Mouse (Mus musculus) kidney, embryonic 15.5 days (tissue): ENCODE data around the gene Pfn1. TPM values are rescaled to one million over a fixed set of nuclear protein-coding genes. Genes with fewer than 3 reads are reported as not detected.

Experiments used
- ATAC-seq: fragments of 200-750 bp; cut with Nextera tagmentation; replicated peaks from 2 replicates; pipeline ENCODE4 v1.8.0; 2017; ENCODE audit warnings: moderate TSS enrichment; ENCODE audit not compliant: low FRiP score
- H3K27ac ChIP-seq: fragments of 300-500 bp; sonication (generic); 2 replicates; pipeline ENCODE4 v1.5.1; 2015; ENCODE audit warnings: mild to moderate bottlenecking, inconsistent platforms
- H3K27me3 ChIP-seq: fragments of 300-500 bp; sonication (generic); 2 replicates; pipeline ENCODE4 v1.6.1; 2015; ENCODE audit warnings: inconsistent platforms
- H3K36me3 ChIP-seq: fragments of 300-500 bp; sonication (generic); 2 replicates; pipeline ENCODE4 v1.6.1; 2015; ENCODE audit warnings: inconsistent platforms
- H3K4me1 ChIP-seq: fragments of 300-500 bp; sonication (generic); 2 replicates; pipeline ENCODE4 v1.6.1; 2015; ENCODE audit warnings: inconsistent platforms
- H3K4me2 ChIP-seq: fragments of 300-500 bp; sonication (generic); 2 replicates; pipeline ENCODE4 v1.6.1; 2015; ENCODE audit warnings: moderate library complexity, mild to moderate bottlenecking, inconsistent platforms
- H3K4me3 ChIP-seq: fragments of 300-500 bp; sonication (generic); replicated peaks from 2 replicates; pipeline ENCODE4 v1.5.1; 2015; ENCODE audit warnings: mild to moderate bottlenecking, inconsistent platforms
- H3K9ac ChIP-seq: fragments of 300-500 bp; sonication (generic); 2 replicates; pipeline ENCODE4 v1.6.1; 2015; ENCODE audit warnings: mild to moderate bottlenecking, inconsistent platforms
- H3K9me3 ChIP-seq: fragments of 300-500 bp; sonication (generic); replicated peaks from 2 replicates; pipeline ENCODE4 v1.6.1; 2016; ENCODE audit warnings: inconsistent platforms
- WGBS: fragments of 180-500 bp; shearing (Covaris S2); methylation state at CpG from one replicate; pipeline ENCODE4 v1.1.7; 2015; ENCODE audit warnings: mixed read lengths; 5-methylcytosine and 5-hydroxymethylcytosine counted together
- polyA plus RNA-seq: library from polyadenylated mRNA; unstranded; fragments of >200 nt; fragmentation: Nextera tagmentation; extraction: Ambion mirVana; gene quantifications from 2 replicates; pipeline ENCODE4 v1.2.1, GENCODE M21; 2015

The Pfn1 gene
- polyA plus RNA-seq, 1 experiment from 2014 or later = 2,031 TPM

- Histone ChIP-seq H3K4me1 (0 out of 2 replicates have a peak, but pooled peaks cover 6% of the 10 kb centered on the region), H3K27me3 (no peaks in the 10 kb centered on the region), H3K9me3 (no peaks in the 10 kb centered on the region), H3K9ac (no peak overlapping the region), H3K4me2 (no peak overlapping the region), H3K36me3 (no peaks in the 10 kb centered on the region), H3K4me3 (no peak overlapping the region), H3K27ac (no peak overlapping the region)
- ATAC-seq = no peak
- WGBS = 81% methylated on average over 10 of the region's 10 CpGs
Observed at GRCm38 (mm10) chr11:70623053-70623742, 31.2 kb downstream of the Pfn1 start.

DNA sequence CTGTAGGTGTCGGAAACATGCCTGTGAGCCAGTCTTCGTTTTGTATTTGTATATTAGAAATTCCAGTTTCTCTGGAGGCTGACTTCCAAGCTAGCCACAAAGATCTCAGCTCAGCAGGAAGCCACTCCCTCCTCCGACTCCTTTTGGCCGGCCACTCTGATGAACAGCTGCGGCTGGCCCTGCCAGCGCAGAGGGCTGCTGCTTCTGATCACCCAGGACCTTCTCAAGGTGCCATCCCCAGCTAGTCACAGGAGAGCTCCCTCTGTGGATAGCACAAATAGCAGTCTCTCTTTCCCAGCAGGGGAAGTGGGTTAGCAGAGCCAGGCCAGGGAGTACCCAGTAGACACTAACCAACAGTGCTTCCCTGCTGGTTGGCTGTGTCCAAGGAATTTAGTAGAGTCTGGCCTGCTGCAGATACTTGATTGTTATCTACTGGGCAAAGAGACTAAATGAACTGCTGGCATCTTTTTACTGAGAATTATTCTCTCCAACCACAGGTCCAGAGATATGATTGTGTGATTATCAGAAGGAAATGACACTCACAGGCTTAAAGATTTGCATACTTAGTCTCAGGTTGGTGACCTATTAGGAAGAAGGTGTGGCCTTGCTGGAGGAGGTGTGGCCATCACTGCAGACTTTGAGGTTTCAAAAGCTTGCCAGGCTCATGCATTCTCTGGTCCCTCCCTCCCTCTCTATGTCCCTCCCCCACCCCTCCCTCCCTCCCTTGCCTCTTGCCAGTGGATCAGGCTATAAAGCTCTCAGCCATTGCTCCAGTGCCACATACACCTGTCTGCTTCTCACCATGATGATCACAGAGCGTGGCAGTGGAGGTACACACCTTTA, 32.3 kb downstream of the Pfn1 start:
- 35% methylated on average over 7 of the region's 7 CpGs for WGBS
- H3K27me3 ChIP-seq = no peaks in the 10 kb centered on the region
- no peaks in the 10 kb centered on the region for H3K9me3 ChIP-seq
- H3K4me1 ChIP-seq = 0 out of 2 replicates have a peak, but pooled peaks cover 6% of the 10 kb centered on the region
- H3K4me3 ChIP-seq = no peak overlapping the region
- no peaks in the 10 kb centered on the region for H3K36me3 ChIP-seq
- H3K27ac ChIP-seq = no peak overlapping the region
- no peak overlapping the region for H3K9ac ChIP-seq
- no peak for ATAC-seq
- no peak overlapping the region for H3K4me2 ChIP-seq

DNA sequence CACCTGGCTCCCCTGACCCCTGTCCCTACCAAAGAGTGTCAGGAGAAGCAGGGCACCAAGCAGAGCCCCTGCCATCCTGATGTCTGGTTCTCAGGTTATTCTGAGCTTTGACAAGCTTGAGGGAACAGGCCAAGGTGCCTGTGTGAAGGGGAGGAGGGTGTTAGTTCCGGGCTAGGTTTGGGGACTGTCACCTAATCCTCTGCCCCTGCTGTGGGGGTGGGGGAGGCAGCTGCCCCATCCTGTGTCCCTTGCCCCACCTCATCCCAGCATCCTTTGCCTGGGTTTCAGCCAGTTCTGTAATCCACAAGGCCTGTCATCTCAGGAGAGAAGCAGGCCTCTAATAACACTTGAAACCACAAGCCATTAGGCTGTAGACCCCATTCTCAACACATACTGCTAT, 35.3 kb downstream of the Pfn1 start, which contains the start of gene Chrne:
Gene Chrne, minus strand, starts transcription at position 116 of the 400 bp plus-strand sequence.
- no peak for ATAC-seq

GRCm38 (mm10) chr11:70615516-70616093, 38.8 kb downstream of the Pfn1 start, which contains the start of gene 4930544D05Rik:
TSS of gene 4930544D05Rik (plus strand) at chr11:70615848.
- H3K36me3 ChIP-seq = peaks cover 28% of the 10 kb centered on the region
- peak within 1 kb of the TSS; percentile 75 for H3K4me2 ChIP-seq
- H3K27me3 ChIP-seq = no peaks in the 10 kb centered on the region
- H3K4me3 ChIP-seq = peak within 1 kb of the TSS; percentile 44
- H3K9me3 ChIP-seq = no peaks in the 10 kb centered on the region
- peaks cover 20% of the 10 kb centered on the region for H3K4me1 ChIP-seq
- H3K27ac ChIP-seq = peak within 1 kb of the TSS; percentile 46
- WGBS = 17% methylated on average over 21 of the region's 21 CpGs
- H3K9ac ChIP-seq = peak within 1 kb of the TSS; percentile 48
- ATAC-seq = 0 out of 2 replicates have a peak, but pooled peaks have one; percentile 1

More for the DNA sequence above, 35.3 kb downstream of the Pfn1 start, which contains the start of gene Chrne:
- H3K27ac ChIP-seq = no peak within 1 kb of the TSS
- H3K27me3 ChIP-seq = no peaks in the 10 kb centered on the region
- H3K9me3 ChIP-seq = no peaks in the 10 kb centered on the region
- 45% methylated on average over 1 of the region's 1 CpGs for WGBS
- H3K4me1 ChIP-seq = peaks cover 26% of the 10 kb centered on the region
- H3K36me3 ChIP-seq = no peaks in the 10 kb centered on the region
- H3K4me2 ChIP-seq = no peak within 1 kb of the TSS
- no peak within 1 kb of the TSS for H3K9ac ChIP-seq
- no peak within 1 kb of the TSS for H3K4me3 ChIP-seq

- no peaks in the 10 kb centered on the region for H3K9me3 ChIP-seq
- peaks cover 33% of the 10 kb centered on the region for H3K36me3 ChIP-seq
- peak overlapping the region; percentile 44 for H3K4me3 ChIP-seq
- H3K27ac ChIP-seq = peak overlapping the region; percentile 46
- H3K9ac ChIP-seq = peak overlapping the region; percentile 48
- under 1% methylated on average over 17 of the region's 17 CpGs for WGBS
- H3K27me3 ChIP-seq = no peaks in the 10 kb centered on the region
- ATAC-seq = peak; percentile 86
- H3K4me2 ChIP-seq = peak overlapping the region; percentile 75
- peaks cover 20% of the 10 kb centered on the region for H3K4me1 ChIP-seq
Observed at GRCm38 (mm10) chr11:70615074-70615473, 39.4 kb downstream of the Pfn1 start.

DNA sequence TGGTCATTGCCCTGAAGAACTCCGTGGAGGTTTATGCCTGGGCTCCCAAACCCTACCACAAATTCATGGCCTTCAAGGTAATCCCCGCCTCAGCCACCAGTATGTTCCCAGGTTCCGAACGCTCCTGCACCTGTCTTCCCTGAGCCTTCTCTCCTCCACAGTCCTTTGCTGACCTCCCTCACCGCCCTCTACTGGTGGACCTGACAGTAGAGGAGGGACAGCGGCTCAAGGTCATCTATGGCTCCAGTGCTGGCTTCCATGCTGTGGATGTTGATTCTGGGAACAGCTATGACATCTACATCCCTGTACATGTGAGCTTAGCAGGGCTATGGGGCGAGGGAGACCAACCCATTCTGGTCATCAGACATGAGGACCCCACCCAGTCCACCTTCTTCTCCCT, 41.9 kb downstream of the Pfn1 start:
- 79% methylated on average over 7 of the region's 7 CpGs for WGBS
- H3K36me3 ChIP-seq = peaks cover 58% of the 10 kb centered on the region
- ATAC-seq = no peak

DNA sequence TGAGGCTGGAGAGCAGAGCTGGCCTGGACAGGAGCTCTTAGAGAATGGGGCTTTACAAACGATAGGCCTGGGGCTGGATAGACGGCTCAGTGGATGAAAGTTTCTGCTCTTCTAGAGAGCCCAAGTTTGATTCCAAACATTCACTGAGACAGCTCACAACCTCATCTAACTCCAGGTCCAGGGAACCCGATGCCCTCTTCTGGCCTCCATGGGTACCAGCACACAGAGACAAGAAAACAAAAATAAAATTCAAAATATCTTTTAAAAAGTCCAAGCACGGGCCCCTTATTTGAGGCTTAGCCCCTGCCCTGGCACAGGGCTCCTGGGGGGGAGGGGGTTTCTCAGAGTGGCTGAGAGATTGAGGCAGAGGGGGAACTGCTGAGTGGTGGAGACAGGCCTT, 43.7 kb downstream of the Pfn1 start:
- no peak overlapping the region for H3K27ac ChIP-seq
- no peak for ATAC-seq
- 88% methylated on average over 4 of the region's 4 CpGs for WGBS
- no peaks in the 10 kb centered on the region for H3K9me3 ChIP-seq
- H3K36me3 ChIP-seq = peaks cover 76% of the 10 kb centered on the region
- H3K4me1 ChIP-seq = peaks cover 28% of the 10 kb centered on the region
- no peaks in the 10 kb centered on the region for H3K27me3 ChIP-seq
- no peak overlapping the region for H3K4me2 ChIP-seq
- H3K9ac ChIP-seq = no peak overlapping the region
- no peak overlapping the region for H3K4me3 ChIP-seq

More for the DNA sequence above, 41.9 kb downstream of the Pfn1 start:
- Histone ChIP-seq H3K4me2 (no peak overlapping the region), H3K9ac (no peak overlapping the region), H3K27ac (no peak overlapping the region), H3K4me1 (peaks cover 35% of the 10 kb centered on the region), H3K9me3 (no peaks in the 10 kb centered on the region), H3K4me3 (no peak overlapping the region), H3K27me3 (no peaks in the 10 kb centered on the region)

DNA sequence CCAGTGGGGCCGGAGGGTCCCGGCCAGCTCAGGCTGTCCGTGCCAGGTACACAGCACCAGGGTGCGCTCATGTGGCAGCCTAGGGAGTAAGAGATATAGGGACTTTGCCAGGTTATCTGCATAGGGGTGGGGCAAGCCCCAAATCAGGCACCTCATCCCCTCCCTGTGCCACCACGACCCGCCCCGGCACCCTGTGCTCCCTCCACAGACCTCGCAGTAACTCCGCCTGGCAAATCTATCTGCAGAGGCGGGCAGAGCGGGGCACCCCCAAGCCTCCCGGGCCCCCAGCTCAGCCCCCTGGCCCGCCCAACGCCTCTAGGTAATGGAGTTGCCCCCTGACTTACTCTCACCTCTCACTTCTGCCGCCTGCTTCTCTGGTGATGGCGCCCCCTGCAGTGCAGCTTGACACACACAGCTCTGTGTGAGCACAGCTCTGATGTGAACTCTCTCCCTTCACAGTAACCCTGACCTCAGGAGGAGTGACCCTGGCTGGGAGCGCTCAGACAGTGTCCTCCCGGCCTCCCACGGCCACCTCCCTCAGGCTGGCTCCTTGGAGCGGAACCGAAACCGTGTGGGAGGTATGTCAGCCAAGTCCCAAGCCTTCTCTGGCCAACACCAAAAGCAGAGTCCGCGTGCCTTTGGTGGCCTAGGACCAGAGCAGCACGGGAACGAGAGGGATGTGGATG, 45.9 kb downstream of the Pfn1 start:
- H3K27ac ChIP-seq = peak overlapping the region; percentile 37; the same call in 1 of the 2 replicates
- 73% methylated on average over 26 of the region's 26 CpGs for WGBS
- ATAC-seq = peak; percentile 63

GRCm38 (mm10) chr11:70607611-70608010, 46.8 kb downstream of the Pfn1 start:
- Histone ChIP-seq H3K27ac (no peak overlapping the region), H3K9ac (no peak overlapping the region), H3K36me3 (peaks cover 99% of the 10 kb centered on the region), H3K27me3 (no peaks in the 10 kb centered on the region), H3K4me3 (no peak overlapping the region), H3K9me3 (no peaks in the 10 kb centered on the region), H3K4me2 (no peak overlapping the region), H3K4me1 (peaks cover 15% of the 10 kb centered on the region)
- no peak for ATAC-seq
- 91% methylated on average over 9 of the region's 9 CpGs for WGBS

More for the DNA sequence above, 45.9 kb downstream of the Pfn1 start:
- Histone ChIP-seq H3K4me1 (peaks cover 15% of the 10 kb centered on the region), H3K36me3 (peaks cover 98% of the 10 kb centered on the region), H3K9me3 (no peaks in the 10 kb centered on the region), H3K27me3 (no peaks in the 10 kb centered on the region), H3K9ac (no peak overlapping the region), H3K4me2 (no peak overlapping the region), H3K4me3 (no peak overlapping the region)

DNA sequence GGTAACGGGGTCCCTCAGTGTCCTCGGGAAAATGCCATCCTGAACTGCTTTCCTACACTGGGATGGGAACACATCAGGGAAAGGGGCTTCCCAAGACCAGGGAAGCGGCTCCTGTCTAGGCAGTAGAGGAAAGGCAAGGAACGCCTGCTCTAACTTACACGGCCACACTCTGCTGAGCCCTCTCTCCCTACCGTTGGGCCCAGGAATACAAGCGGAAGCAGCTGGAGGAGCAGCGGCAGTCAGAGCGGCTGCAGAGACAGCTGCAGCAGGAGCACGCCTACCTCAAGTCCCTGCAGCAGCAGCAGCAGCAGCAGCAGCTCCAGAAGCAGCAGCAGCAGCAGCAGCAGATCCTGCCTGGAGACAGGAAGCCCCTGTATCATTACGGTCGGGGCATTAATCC, 47.7 kb downstream of the Pfn1 start:
- no peaks in the 10 kb centered on the region for H3K27me3 ChIP-seq
- H3K9ac ChIP-seq = no peak overlapping the region
- 62% methylated on average over 12 of the region's 12 CpGs for WGBS
- H3K4me1 ChIP-seq = peaks cover 15% of the 10 kb centered on the region
- no peak overlapping the region for H3K27ac ChIP-seq
- no peaks in the 10 kb centered on the region for H3K9me3 ChIP-seq
- H3K4me2 ChIP-seq = no peak overlapping the region
- no peak overlapping the region for H3K4me3 ChIP-seq
- H3K36me3 ChIP-seq = peaks cover 98% of the 10 kb centered on the region
- ATAC-seq = no peak

DNA sequence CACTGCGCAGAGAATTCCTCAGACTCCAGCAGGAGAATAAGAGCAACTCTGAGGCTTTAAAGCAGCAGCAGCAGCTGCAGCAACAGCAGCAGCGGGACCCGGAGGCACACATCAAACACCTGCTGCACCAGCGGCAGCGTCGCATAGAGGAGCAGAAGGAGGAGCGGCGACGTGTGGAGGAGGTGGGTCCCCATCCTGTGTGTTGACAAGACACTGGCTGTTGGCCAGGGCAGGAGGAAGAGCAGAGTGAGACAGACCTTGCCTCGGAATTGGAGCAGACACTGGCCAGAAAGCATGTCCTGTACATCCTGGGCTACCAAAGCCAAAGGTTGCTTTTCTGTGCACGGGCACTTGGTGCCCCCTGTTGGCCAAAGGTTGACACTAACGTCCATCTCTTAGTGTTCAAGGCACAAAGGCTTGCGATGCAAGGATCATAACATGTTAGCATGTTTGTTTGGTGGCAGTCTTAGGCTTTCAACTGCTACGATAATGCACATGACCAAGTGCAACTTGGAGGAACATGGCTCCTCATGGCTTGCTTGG, 49.3 kb downstream of the Pfn1 start:
- peaks cover 15% of the 10 kb centered on the region for H3K4me1 ChIP-seq
- H3K4me3 ChIP-seq = no peak overlapping the region
- H3K9me3 ChIP-seq = no peaks in the 10 kb centered on the region
- peaks cover 91% of the 10 kb centered on the region for H3K36me3 ChIP-seq
- no peak for ATAC-seq
- no peak overlapping the region for H3K27ac ChIP-seq
- no peak overlapping the region for H3K9ac ChIP-seq
- no peak overlapping the region for H3K4me2 ChIP-seq
- H3K27me3 ChIP-seq = no peaks in the 10 kb centered on the region
- 54% methylated on average over 14 of the region's 14 CpGs for WGBS
